Mouse (Mus musculus) kidney, postnatal 25 days (tissue): ENCODE measurements around the gene Bcl2l10.
A peak's percentile ranks its signal among the peaks of the same experiment; 100 is the strongest.
"Not testable (repeated sequence)": the region's sequence is repeated elsewhere in the genome, so short reads cannot be mapped to it uniquely, and the experiment has no call there.

Experiments used
- DNase-seq, 2 experiments: peaks; one replicate each; pipeline ENCODE4 v3.0.0; 2021; ENCODE audit warnings: mixed read lengths in 2 of 2

Bcl2l10 gene

GRCm38 (mm10) chr9:75348066-75348465 is 508 bp downstream of the Bcl2l10 start:
- no peak for DNase-seq

DNA sequence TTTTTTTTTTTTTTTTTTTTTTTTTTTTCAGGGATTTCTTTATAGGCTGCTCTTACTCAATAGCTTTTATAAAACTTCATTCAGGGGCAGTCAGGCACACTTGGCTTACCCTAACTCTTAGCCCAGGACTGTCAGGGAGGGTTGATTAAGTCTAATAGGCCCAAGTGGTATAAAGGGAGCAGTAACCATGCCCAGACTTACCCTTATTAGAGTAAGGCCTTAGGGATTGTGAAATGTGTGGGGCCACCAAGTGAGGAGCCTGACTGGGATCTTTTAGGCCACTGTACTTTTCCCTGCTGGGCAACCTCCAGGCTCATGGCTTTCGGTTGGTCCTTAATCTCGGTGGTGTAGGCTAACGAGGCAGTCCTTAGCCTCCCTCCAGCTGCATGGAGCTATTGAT is 1.1 kb downstream of the Bcl2l10 start:
- no peak for DNase-seq

DNA sequence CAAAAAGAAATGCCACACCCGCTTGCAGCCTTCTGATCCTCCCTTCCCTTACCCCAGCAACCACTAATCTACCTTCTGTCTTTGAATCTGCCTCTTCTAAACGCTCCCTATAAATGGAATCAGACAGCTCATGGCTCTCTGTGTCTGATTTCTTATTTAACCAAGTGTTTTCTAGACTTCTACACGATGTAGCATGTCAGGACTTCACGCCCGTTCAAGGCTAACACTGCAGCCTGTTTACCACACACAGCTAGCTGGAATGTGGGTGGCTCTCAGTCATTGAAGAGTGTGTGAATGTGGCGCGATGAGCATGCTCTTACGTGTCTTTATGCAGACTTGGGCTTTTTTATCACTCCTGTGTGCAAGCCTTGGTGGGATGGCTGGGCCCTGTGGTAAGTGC is 5.5 kb downstream of the Bcl2l10 start:
- DNase-seq, result no peak

- DNase-seq, result no peak
Measured at GRCm38 (mm10) chr9:75355783-75356182, 8.2 kb downstream of the Bcl2l10 start.

GRCm38 (mm10) chr9:75357087-75357654 is 9.6 kb downstream of the Bcl2l10 start:
- no peak for DNase-seq

GRCm38 (mm10) chr9:75361699-75362098 is 14.1 kb downstream of the Bcl2l10 start:
- peak; percentile 75 to 84 for DNase-seq

DNA sequence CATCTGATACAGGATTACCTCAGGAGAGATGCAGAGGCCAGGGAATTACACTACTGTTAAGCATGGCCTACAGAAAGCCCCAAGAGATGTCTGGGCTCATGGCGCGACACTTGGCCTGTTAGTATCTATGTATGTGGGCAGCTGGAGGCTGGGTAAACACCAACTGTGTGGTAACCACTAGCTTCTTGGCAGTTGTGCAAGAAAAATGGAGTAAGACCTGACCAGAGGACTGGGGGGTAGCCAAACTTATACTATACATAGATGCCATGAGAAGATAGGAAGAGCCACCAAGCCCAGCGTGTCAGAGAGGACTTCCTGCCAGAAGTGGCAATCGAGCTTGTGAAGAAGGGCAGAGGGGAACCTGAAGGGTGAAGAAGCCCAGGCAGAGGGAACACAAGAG is 14.6 kb downstream of the Bcl2l10 start:
- no peak for DNase-seq

- no peak for DNase-seq
Measured at GRCm38 (mm10) chr9:75363001-75363400, 15.4 kb downstream of the Bcl2l10 start.

DNA sequence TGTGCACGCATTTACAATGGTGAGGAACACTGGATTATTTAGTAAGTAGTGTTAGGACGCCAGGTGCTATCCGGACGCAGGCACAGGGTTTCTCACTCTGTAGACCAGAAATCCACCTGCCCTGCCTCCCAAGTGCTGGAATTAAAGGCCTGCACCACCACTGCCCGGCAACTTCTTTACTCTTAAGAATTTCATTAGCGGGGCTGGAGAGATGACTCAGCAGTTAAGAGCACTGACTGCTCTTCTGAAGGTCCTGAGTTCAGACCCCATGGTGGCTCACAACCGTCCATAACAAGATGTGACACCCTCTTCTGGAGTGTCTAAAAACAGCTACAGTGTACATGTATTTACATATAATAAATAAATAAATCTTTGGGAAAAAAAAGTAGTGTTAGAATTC is 16.1 kb downstream of the Bcl2l10 start:
- not testable (repeated sequence) for DNase-seq

GRCm38 (mm10) chr9:75365195-75365594 is 17.6 kb downstream of the Bcl2l10 start:
- DNase-seq, result no peak

GRCm38 (mm10) chr9:75366191-75366590 is 18.6 kb downstream of the Bcl2l10 start:
- no peak for DNase-seq

DNA sequence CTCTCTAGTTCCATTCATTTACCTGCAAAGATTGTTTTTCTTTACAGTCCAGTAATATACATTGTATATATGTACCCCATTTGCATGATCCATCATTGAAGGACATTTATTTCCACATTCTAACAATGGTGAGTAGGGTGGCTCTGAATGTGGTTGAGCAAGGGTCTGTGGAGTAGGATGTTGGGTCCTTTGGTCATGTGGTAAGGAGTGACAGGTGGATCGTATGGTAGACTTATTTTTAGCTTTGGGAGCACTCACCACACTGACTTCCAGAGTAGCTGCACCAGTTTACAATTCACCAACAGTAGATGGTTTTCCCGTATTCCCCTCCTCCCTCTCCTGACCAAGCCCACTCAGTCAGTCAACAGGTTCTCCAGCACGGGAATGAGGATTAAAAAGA is 21.2 kb downstream of the Bcl2l10 start:
- DNase-seq, result no peak

- no peak for DNase-seq
Measured at GRCm38 (mm10) chr9:75375606-75376005, 28.0 kb downstream of the Bcl2l10 start.

DNA sequence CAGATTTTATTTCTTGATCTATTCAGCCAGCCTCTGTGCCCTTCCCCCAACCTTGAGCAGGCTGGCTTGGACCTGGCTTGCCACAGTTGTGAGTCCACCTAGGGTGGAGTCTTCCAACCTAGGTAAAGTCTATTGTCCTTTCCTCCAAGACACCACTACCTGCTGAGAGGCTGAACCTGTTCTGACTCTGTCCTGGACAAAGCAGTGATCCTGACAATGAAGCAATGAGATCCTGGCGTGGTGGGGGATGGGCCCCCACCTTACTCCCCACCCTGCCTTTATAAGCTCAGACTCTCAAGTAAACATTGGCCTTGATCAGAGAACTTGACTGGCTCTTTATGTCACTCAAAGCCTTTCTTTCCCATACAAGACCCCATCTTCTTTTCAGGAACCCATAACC is 28.9 kb downstream of the Bcl2l10 start:
- DNase-seq, result no peak

DNA sequence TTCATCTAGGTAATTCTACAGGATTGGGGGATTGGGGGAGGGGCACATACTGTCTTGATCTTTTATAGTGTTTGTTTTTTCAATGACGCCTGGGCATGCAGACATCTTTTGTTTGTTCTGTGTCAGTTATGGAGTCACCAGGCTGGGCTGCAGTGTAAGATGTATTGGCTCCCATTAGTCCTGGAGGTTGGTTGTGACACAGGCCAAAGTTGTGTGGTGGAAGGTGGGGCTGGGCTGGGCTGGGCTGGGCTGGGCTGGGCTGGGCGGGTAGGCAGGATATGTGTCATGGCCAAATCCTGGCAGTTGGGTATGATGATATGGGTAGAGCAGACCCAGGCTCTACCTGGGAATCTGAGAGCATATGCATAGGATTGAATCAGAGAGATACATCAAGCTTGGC is 31.2 kb downstream of the Bcl2l10 start:
- no peak for DNase-seq

DNA sequence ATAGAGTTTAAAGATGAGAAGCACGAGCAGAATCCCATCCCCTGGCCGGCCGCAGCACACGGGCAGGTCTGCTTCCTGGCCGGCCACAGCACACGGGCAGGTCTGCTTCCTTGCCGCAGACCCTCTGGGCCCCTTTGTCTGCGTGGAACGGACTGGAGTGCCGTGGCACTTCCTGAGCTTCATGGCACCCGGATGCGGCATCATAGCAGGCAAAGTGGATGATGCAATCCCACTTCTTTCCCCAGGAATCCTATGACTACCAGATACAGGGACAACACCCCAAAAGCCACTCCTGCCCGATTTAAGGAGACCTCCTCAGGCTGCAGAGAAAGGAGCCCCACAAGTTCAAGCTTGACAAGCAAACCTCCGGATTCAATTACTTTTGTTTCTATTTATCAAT is 35.3 kb downstream of the Bcl2l10 start:
- no peak for DNase-seq

DNA sequence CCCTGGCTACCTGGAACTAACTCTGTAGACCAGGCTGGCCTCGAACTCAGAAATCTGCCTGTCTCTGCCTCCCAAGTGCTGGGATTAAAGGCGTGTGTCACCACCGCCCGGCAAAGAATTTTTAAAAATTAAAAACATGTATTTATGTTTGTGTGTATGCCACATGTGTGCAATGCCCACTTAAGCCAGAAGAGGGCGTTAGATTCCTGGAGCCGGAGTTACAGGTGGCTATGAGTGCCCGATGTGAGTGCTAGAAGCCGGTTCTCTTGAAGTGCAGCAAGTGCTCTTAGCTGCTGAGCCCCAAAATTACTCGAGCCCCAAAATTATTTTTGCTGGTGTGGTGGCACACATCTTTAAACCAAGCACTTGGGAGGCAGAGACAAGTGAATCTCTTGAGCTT is 36.2 kb downstream of the Bcl2l10 start:
- DNase-seq, result no peak

- DNase-seq, result no peak
Measured at GRCm38 (mm10) chr9:75384337-75384962, 36.9 kb downstream of the Bcl2l10 start.

DNA sequence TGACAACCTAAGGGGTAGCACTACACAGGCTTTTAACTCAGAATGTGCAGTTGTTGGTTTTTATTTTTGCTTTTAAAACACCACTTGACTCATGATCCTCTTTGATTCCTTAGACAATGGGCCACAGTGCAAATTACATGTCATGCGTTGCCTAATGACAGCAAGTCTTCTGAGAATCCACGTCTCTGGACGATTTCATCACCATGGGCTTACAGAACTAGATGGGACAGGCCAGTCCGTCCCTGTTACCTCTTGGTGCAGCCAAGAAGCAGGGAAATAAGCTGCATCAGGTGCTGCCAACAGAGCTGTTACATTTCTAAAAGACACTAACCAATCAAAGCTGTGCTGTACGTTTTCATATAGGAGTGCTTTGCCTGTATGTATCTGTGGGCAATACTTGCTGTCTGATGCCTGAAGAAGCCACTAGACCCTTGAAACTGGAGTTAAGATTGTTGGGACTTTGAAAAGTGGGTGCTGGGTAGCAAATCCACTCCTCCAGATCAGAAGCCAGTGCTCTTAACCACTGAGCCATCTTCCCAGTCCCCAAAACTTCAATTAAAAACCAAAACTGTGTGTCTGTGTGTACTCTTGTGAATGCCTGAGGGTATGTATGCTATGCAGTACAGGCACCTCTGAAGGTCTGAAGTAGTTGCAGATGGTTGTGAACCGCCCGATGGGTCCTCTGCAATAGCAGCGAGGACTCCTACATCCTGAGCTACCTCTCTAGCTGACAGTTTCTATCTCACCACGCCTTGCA is 37.8 kb downstream of the Bcl2l10 start:
- no peak for DNase-seq

- DNase-seq, result no peak
Measured at GRCm38 (mm10) chr9:75393251-75393650, 45.7 kb downstream of the Bcl2l10 start.

DNA sequence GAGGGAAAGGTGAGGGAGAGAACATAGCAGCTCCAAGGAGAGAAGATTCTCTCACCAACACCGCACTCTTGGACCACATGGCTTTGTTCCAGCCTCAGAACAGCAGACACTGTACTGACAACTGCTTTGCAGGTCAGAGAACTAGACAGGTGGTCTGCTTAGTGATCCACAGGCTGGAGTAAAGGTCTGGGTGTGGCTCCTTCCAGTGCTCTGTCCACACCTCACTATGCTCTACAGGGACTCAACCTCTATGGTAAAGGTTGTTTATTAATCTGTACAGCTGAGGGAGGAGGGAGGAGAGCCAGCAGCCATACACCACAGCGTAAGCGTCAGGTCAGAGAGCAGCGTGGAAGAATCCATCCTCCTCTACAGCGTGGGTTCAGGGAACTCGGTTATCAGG is 48.4 kb downstream of the Bcl2l10 start:
- DNase-seq, result no peak

GRCm38 (mm10) chr9:75399069-75399468 is 51.5 kb downstream of the Bcl2l10 start:
- DNase-seq, result no peak

DNA sequence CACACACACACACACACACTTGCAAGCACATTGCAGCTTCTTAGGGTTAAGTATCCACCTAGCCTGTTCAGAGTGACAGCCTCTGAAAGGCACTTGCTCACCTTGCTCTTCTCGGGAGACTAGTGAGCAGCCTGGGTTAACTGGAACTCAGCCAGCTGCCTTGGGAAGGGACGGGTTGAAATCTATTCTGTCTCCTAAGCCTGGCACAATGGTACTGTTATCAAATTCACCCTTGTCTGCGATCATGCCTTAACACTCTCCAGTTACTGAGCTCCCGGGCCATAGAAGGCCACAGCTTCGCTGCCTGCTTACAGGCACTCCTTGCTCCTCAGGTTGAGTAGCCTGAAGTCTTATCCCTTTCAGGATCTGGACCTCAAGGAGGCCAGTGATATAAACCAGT is 53.1 kb downstream of the Bcl2l10 start:
- peak in 1 of 2 experiments; percentile 30 for DNase-seq
